Mouse (Mus musculus): Measurements from ENCODE around the gene Atrnl1. TPM values are rescaled to one million over a fixed set of nuclear protein-coding genes. Genes with fewer than 3 reads are reported as not detected.
"Not testable (repeated sequence)": the region's sequence is repeated elsewhere in the genome, so short reads cannot be mapped to it uniquely, and the experiment has no call there.

The Atrnl1 gene
- polyA plus RNA-seq, 1 experiment from 2014 or later = 8.2 TPM

DNA sequence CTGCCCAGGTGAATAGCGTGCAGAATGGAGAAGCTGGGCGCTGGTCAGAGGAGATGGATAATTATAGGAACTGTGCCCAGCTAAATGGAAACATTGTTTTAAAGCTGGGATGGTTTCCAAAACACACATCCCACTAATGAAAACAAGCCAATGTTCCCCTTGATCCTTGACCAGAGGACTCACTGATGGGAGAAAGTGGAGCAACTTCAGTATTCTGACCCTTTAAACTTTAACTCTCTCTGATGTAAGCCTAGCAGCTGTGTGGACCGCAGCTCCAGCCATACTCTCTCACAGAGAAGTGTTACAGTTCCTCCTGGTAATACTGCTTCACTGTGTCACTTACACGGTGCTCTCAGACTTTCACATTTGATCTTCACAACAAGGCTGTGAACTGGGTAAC is 432.7 kb downstream of the Atrnl1 start:
- Histone ChIP-seq H3K36me3 (peaks cover 18% of the 10 kb centered on the region; the same call in 1 of the 2 replicates), H3K4me1 (replicated peaks) (peaks cover 13% of the 10 kb centered on the region; the same call in 1 of the 2 replicates), H3K4me3 (replicated peaks) (no peak overlapping the region), H3K9me3 (no peaks in the 10 kb centered on the region), H3K4me2 (no peak overlapping the region), H3K27ac (no peak overlapping the region), H3K27me3 (no peaks in the 10 kb centered on the region), H3K9ac (replicated peaks) (no peak overlapping the region)
- no peak for ATAC-seq (ENCODE audit: insufficient number of reproducible peaks, insufficient read depth, low FRiP score, low TSS enrichment, low read depth)
- whole genome bisulfite sequencing = 61% methylated on average over 4 of the region's 4 CpGs

DNA sequence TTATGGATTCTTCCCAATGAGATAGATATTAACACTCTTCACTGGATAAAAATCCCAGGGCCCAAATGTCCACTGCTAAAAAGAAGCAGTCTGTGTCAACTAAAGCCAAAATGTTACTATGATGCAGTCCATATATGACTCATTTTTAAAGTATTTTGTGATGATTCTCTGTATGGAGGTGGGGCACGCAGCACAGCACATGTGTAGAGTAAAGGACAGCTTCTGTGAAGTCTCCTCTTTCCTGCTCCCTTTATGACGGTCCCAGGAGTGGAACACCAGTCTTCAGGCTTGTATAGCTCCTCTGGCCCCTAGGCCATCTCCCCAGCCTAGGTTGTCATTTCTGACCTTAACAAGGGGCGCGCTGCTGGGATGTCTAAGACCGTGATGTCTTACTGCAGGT is 434.0 kb downstream of the Atrnl1 start:
- H3K9ac ChIP-seq (replicated peaks) = no peak overlapping the region
- no peak for ATAC-seq (ENCODE audit: insufficient number of reproducible peaks, insufficient read depth, low FRiP score, low TSS enrichment, low read depth)
- H3K27me3 ChIP-seq = no peaks in the 10 kb centered on the region
- H3K36me3 ChIP-seq = peaks cover 18% of the 10 kb centered on the region; the same call in 1 of the 2 replicates
- peaks cover 15% of the 10 kb centered on the region; the same call in 1 of the 2 replicates for H3K4me1 ChIP-seq (replicated peaks)
- no peak overlapping the region for H3K4me3 ChIP-seq (replicated peaks)
- 91% methylated on average over 5 of the region's 5 CpGs for WGBS
- H3K27ac ChIP-seq = no peak overlapping the region
- no peak overlapping the region for H3K4me2 ChIP-seq
- no peaks in the 10 kb centered on the region for H3K9me3 ChIP-seq

DNA sequence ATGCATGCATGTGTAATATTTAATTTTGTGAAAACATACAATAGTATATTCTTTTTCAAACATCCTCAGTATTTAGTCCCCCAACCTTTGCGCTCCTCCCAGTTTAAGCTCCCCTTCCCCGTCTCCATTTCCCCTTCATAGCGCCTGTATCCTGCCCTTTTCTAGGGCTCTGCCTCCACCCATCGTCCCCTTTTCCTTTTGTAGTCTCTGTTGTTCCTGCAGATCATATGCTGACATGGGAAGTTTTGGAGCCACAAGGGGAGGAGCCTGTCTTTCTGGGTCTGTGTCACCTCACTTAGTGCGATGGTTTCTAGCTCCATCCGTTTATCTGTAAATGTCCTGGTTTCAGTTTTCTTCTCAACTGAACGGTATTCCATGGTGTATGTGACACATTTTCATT is 435.8 kb downstream of the Atrnl1 start:
- 91% methylated on average over 7 of the region's 7 CpGs for WGBS
- Histone ChIP-seq H3K27me3 (no peaks in the 10 kb centered on the region), H3K4me3 (replicated peaks) (no peak overlapping the region), H3K9me3 (no peaks in the 10 kb centered on the region), H3K4me2 (no peak overlapping the region), H3K27ac (no peak overlapping the region), H3K9ac (replicated peaks) (no peak overlapping the region), H3K4me1 (replicated peaks) (peaks cover 15% of the 10 kb centered on the region; the same call in 1 of the 2 replicates), H3K36me3 (peaks cover 18% of the 10 kb centered on the region; the same call in 1 of the 2 replicates)
- ATAC-seq (ENCODE audit: insufficient number of reproducible peaks, insufficient read depth, low FRiP score, low TSS enrichment, low read depth) = no peak

- not testable (repeated sequence) for H3K4me2 ChIP-seq; H3K4me3 ChIP-seq (replicated peaks); H3K27ac ChIP-seq; H3K27me3 ChIP-seq; H3K9me3 ChIP-seq; H3K9ac ChIP-seq (replicated peaks); ATAC-seq (ENCODE audit: insufficient number of reproducible peaks, insufficient read depth, low FRiP score, low TSS enrichment, low read depth)
- peaks cover 10% of the 10 kb centered on the region; the same call in 1 of the 2 replicates for H3K36me3 ChIP-seq
- 91% methylated on average over 9 of the region's 9 CpGs for WGBS
- H3K4me1 ChIP-seq (replicated peaks) = peaks cover 12% of the 10 kb centered on the region; the same call in 1 of the 2 replicates
Measured at GRCm38 (mm10) chr19:58050410-58050809, 439.6 kb downstream of the Atrnl1 start.

DNA sequence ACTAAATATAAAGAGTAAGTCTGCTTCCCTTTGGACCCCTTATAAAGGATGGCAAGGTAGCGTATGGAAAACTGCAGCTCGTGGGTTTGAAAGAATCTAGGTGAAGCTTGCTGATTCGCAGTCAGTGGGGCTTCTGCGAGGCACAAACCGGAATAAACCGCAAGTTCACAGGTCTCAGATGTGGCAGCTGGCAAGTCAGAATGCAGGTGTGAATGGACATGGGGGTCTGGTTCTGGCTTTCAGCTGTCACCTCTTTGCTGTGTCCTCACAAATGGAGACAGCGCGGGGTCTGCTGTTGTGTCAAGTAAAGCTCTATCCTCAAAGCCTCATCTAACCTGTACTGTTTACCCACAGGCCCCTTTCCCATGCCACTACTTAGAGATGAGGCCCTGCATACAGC is 440.2 kb downstream of the Atrnl1 start:
- Histone ChIP-seq H3K27me3 (no peaks in the 10 kb centered on the region), H3K27ac (no peak overlapping the region), H3K4me1 (replicated peaks) (peaks cover 11% of the 10 kb centered on the region; the same call in 1 of the 2 replicates), H3K4me2 (no peak overlapping the region), H3K4me3 (replicated peaks) (no peak overlapping the region), H3K9ac (replicated peaks) (no peak overlapping the region), H3K36me3 (peaks cover 10% of the 10 kb centered on the region; the same call in 1 of the 2 replicates), H3K9me3 (no peaks in the 10 kb centered on the region)
- no peak for ATAC-seq (ENCODE audit: insufficient number of reproducible peaks, insufficient read depth, low FRiP score, low TSS enrichment, low read depth)
- 81% methylated on average over 8 of the region's 8 CpGs for WGBS

GRCm38 (mm10) chr19:58051905-58052304 is 441.1 kb downstream of the Atrnl1 start:
- H3K9ac ChIP-seq (replicated peaks) = no peak overlapping the region
- H3K4me1 ChIP-seq (replicated peaks) = 0 out of 2 replicates have a peak, but pooled peaks cover 7% of the 10 kb centered on the region
- no peak overlapping the region for H3K4me2 ChIP-seq
- H3K36me3 ChIP-seq = peaks cover 8% of the 10 kb centered on the region; the same call in 1 of the 2 replicates
- no peak overlapping the region for H3K27ac ChIP-seq
- ATAC-seq (ENCODE audit: insufficient number of reproducible peaks, insufficient read depth, low FRiP score, low TSS enrichment, low read depth) = no peak
- H3K27me3 ChIP-seq = no peaks in the 10 kb centered on the region
- H3K9me3 ChIP-seq = no peaks in the 10 kb centered on the region
- 81% methylated on average over 13 of the region's 13 CpGs for WGBS
- H3K4me3 ChIP-seq (replicated peaks) = no peak overlapping the region

- Histone ChIP-seq H3K4me2 (no peak overlapping the region), H3K9ac (replicated peaks) (no peak overlapping the region), H3K27ac (no peak overlapping the region), H3K9me3 (no peaks in the 10 kb centered on the region), H3K36me3 (peaks cover 6% of the 10 kb centered on the region; the same call in 1 of the 2 replicates), H3K4me1 (replicated peaks) (0 out of 2 replicates have a peak, but pooled peaks cover 7% of the 10 kb centered on the region), H3K27me3 (no peaks in the 10 kb centered on the region), H3K4me3 (replicated peaks) (no peak overlapping the region)
- no peak for ATAC-seq (ENCODE audit: insufficient number of reproducible peaks, insufficient read depth, low FRiP score, low TSS enrichment, low read depth)
- WGBS = 79% methylated on average over 13 of the region's 13 CpGs
Measured at GRCm38 (mm10) chr19:58052444-58053135, 441.8 kb downstream of the Atrnl1 start.

DNA sequence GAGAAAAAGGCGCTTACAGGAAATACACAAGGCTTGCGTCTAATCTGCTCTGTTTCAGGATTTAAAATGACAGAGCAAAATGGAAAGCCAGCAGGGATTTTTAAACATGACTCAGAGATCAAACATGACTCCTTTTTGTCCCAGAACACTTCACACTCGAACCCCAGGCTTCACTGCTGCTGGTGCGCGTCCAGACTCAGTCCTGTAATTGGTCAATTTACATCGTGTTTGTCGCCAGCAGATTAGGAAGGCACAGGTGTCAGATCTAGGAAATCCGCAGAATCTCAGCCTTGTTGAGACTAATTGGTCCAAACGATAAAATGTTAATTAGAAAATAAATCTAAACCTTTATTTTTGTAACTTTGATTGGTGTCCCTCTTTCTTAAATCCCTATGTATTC is 448.9 kb downstream of the Atrnl1 start:
- WGBS = 24% methylated on average over 9 of the region's 9 CpGs
- ATAC-seq (ENCODE audit: insufficient number of reproducible peaks, insufficient read depth, low FRiP score, low TSS enrichment, low read depth) = no peak
- Histone ChIP-seq H3K9me3 (no peaks in the 10 kb centered on the region), H3K27me3 (no peaks in the 10 kb centered on the region), H3K9ac (replicated peaks) (no peak overlapping the region), H3K36me3 (no peaks in the 10 kb centered on the region), H3K4me3 (replicated peaks) (no peak overlapping the region), H3K4me1 (replicated peaks) (peaks cover 19% of the 10 kb centered on the region), H3K4me2 (no peak overlapping the region), H3K27ac (no peak overlapping the region)

DNA sequence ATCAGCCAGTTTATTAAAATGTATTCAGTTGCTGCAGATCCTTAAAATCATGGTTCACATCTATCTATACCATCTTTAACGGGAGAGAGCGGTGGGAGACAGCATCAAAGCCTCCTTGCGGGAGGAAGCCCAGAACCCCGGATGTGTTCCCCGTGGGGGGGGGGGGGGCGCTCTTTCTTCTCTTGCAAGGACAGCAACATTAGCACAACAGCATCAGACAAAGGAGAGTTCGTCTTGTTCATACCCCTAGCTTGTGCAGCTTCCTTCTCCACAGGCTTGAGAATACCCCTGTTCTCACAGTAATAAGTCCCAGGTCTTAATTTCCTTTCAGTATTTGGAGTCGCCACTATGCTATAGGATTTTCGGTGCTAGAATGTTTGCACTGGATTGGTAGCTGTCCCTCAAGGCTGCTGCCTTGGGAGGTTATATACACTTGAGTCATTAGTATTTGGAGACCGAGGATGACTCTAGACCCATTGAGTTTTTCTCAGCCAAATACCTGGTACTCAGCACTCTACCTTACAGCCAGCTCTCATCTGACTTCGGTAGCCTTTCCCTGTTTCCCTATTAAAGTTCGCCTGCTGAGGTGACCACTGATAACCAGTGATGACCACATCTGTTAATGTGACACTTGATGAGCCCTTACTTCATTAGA is 449.5 kb downstream of the Atrnl1 start:
- no peak overlapping the region for H3K9ac ChIP-seq (replicated peaks)
- H3K9me3 ChIP-seq = no peaks in the 10 kb centered on the region
- no peak overlapping the region for H3K4me3 ChIP-seq (replicated peaks)
- H3K4me2 ChIP-seq = no peak overlapping the region
- H3K27me3 ChIP-seq = no peaks in the 10 kb centered on the region
- H3K4me1 ChIP-seq (replicated peaks) = peaks cover 19% of the 10 kb centered on the region
- H3K36me3 ChIP-seq = no peaks in the 10 kb centered on the region
- H3K27ac ChIP-seq = no peak overlapping the region
- WGBS = 29% methylated on average over 12 of the region's 12 CpGs
- ATAC-seq (ENCODE audit: insufficient number of reproducible peaks, insufficient read depth, low FRiP score, low TSS enrichment, low read depth) = 0 out of 2 replicates have a peak, but pooled peaks have one; percentile 31

- 20% methylated on average over 15 of the region's 15 CpGs for WGBS
- peak; percentile 84; the same call in 1 of the 2 replicates for ATAC-seq (ENCODE audit: insufficient number of reproducible peaks, insufficient read depth, low FRiP score, low TSS enrichment, low read depth)
- 0 out of 2 replicates have a peak overlapping the region, but pooled peaks have one; percentile 45 for H3K27ac ChIP-seq
Measured at GRCm38 (mm10) chr19:58060854-58061358, 450.1 kb downstream of the Atrnl1 start.

DNA sequence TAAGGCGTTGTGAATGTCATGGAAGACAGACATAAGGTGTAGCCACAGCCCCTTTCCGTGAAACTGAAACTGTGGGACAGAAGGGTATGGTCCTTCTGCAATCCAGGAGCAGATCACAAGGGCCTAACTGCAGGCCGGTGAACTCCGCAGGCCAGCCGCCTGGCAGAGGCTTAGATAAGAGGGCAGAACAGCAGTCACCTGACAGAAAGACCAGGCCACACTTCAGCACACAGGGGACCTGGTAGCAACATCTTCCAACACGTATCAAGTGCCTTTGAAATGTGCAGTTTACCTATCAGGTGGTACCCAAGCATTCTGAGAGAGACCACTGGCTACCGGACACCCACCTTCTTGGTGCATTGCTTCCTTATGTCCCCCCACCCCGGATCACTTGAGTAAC is 451.1 kb downstream of the Atrnl1 start:
- Histone ChIP-seq H3K9me3 (no peaks in the 10 kb centered on the region), H3K27me3 (no peaks in the 10 kb centered on the region), H3K27ac (no peak overlapping the region), H3K9ac (replicated peaks) (no peak overlapping the region), H3K4me1 (replicated peaks) (peaks cover 19% of the 10 kb centered on the region), H3K4me3 (replicated peaks) (no peak overlapping the region), H3K36me3 (no peaks in the 10 kb centered on the region), H3K4me2 (no peak overlapping the region)
- 85% methylated on average over 8 of the region's 8 CpGs for WGBS
- no peak for ATAC-seq (ENCODE audit: insufficient number of reproducible peaks, insufficient read depth, low FRiP score, low TSS enrichment, low read depth)

More at GRCm38 (mm10) chr19:58060854-58061358, 450.1 kb downstream of the Atrnl1 start:
- Histone ChIP-seq H3K9ac (replicated peaks) (no peak overlapping the region), H3K4me1 (replicated peaks) (peaks cover 19% of the 10 kb centered on the region), H3K36me3 (no peaks in the 10 kb centered on the region), H3K27me3 (no peaks in the 10 kb centered on the region), H3K4me2 (no peak overlapping the region), H3K9me3 (no peaks in the 10 kb centered on the region), H3K4me3 (replicated peaks) (no peak overlapping the region)
